Mouse (Mus musculus) heart, adult 2 months (tissue): ENCODE measurements around the gene Gm10197. TPM values are rescaled to one million over a fixed set of nuclear protein-coding genes. Genes with fewer than 3 reads are reported as not detected.
A peak's percentile ranks its signal among the peaks of the same experiment; 100 is the strongest.

ENCODE experiments used
- DNase-seq, 2 experiments: peaks; one replicate each; pipeline ENCODE4 v3.0.0; 2021
- H3K27ac ChIP-seq: fragments of 200-600 bp; 2 replicates; pipeline ENCODE4 v1.8.1; 2022
- H3K27me3 ChIP-seq: fragments of 200-500 bp; 2 replicates; pipeline ENCODE4 v1.6.1; 2012; ENCODE audit warnings: mild to moderate bottlenecking, low read length, inconsistent platforms, mixed read lengths; ENCODE audit not compliant: control insufficient read depth, insufficient read depth
- H3K36me3 ChIP-seq: fragments of 200-500 bp; 2 replicates; pipeline ENCODE4 v1.6.1; 2012; ENCODE audit warnings: low read length, inconsistent platforms; ENCODE audit not compliant: control insufficient read depth, insufficient read depth
- H3K4me1 ChIP-seq: fragments of 200-500 bp; 2 replicates; pipeline ENCODE4 v1.6.1; 2011; ENCODE audit warnings: low read length; ENCODE audit not compliant: control insufficient read depth, insufficient read depth
- H3K4me3 ChIP-seq: fragments of 200-600 bp; 2 replicates; pipeline ENCODE4 v1.8.1; 2022
- H3K79me2 ChIP-seq: fragments of 200-500 bp; replicated peaks from 2 replicates; pipeline ENCODE4 v1.6.1; 2012; ENCODE audit warnings: mild to moderate bottlenecking, inconsistent platforms, low read length, moderate library complexity, mixed read lengths; ENCODE audit not compliant: control insufficient read depth, insufficient read depth
- H3K9ac ChIP-seq: fragments of 200-500 bp; 2 replicates; pipeline ENCODE4 v1.6.1; 2012; ENCODE audit warnings: low read depth, mild to moderate bottlenecking, control low read depth, inconsistent platforms, low read length, mixed read lengths
- CTCF ChIP-seq: fragments of 200-600 bp; IDR thresholded peaks from 2 replicates; pipeline ENCODE4 v1.8.1; 2022; ENCODE audit warnings: antibody characterized with exemption, mild to moderate bottlenecking, moderate library complexity
- EP300 ChIP-seq: fragments of 200-500 bp; IDR thresholded peaks from 2 replicates; pipeline ENCODE4 v1.6.1; 2011; ENCODE audit warnings: low read depth, low read length, control low read depth; ENCODE audit not compliant: insufficient read depth
- POLR2A ChIP-seq: fragments of 200-500 bp; IDR thresholded peaks from 2 replicates; pipeline ENCODE4 v1.6.1; 2011; ENCODE audit warnings: mild to moderate bottlenecking, low read depth, low read length, control low read depth; ENCODE audit not compliant: insufficient read depth
- WGBS: fragments of 180-500 bp; shearing (Covaris S2); methylation state at CpG from one replicate; pipeline ENCODE4 v1.1.7; 2018; 5-methylcytosine and 5-hydroxymethylcytosine counted together
- intact Hi-C: fragments of 180-260 bp; cut with DNase I; formaldehyde crosslinking; loops from one replicate; pipeline ENCODE4 v1.15.1; 2025
- polyA plus RNA-seq: library from polyadenylated mRNA; depleted of rRNA; stranded (reverse); fragments of >200 nt; gene quantifications from 2 replicates; pipeline ENCODE4 v1.2.3, GENCODE M21; 2012
- total RNA-seq, 2 experiments: library from RNA; stranded (reverse); gene quantifications; 2 replicates each; pipeline ENCODE4 v1.2.3; 2021

Gene Gm10197
- total and polyA plus RNA-seq, 3 experiments = not detected

DNA sequence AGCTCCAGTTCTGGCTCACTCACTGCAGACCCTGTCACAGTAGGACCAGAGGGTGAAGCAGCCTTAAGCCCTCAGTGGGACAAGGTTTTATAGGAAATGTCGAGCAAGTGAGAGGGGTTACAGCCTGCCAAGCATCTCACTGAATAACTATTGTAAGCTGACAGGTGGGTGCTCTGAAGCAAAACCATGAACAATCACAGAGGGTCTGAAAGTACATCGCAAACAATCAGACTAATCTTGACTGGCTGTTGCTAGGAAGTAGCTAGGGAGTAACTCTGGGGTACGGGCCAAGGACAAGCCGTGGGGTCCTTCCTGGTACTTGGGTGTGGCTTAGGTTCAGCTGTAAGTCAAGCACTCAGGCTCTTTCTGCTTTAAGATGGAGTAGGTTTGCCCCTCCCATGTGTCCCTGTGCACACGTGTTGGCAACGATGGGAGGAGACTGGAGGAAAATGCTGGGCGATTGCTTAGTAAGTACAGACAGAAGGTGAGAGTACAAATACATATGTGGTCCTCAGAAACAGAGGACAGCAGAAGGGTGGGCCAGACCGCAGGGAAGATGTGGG, 21.3 kb upstream of the Gm10197 start:
- no peak overlapping the region for H3K9ac ChIP-seq
- intact Hi-C loops = loop anchor here (1.0 to 10.0 kb wide), 2 partner anchors 186 to 552 kb away; partner anchors contain the start of genes Bbip1 and Shoc2

DNA sequence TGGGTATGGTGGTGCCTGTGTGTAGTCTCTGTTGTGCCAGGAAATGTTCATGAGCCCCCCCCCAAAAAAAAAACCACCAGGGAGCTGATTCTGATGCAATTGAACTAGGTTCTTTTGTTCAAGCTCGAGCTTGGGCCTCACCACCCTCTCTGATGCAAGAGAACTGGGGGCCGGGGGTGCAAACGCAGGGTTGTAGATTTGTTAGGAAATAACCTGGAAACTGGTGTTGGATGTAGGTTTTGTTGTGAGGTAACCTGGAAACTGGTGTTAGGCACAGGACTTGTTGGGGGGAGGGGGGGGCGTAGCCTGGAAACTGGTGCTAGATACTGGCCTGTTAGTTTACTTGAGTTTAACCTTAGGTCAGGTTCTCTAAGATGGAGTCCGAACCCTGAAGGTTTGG, 20.2 kb upstream of the Gm10197 start:
- peaks cover 2% of the 10 kb centered on the region for H3K4me1 ChIP-seq
- intact Hi-C loops = loop anchor here (10.0 kb wide), 1 partner anchor 553 kb away; the partner anchor contains the start of genes Bbip1 and Shoc2
- no peak overlapping the region for H3K4me3 ChIP-seq
- no peaks in the 10 kb centered on the region for H3K27me3 ChIP-seq
- DNase-seq = no peak
- WGBS = 86% methylated on average over 5 of the region's 5 CpGs
- H3K9ac ChIP-seq = no peak overlapping the region
- no peak overlapping the region for H3K27ac ChIP-seq
- TF ChIP-seq POLR2A (no peak), EP300 (no peak), CTCF (no peak)
- peaks cover 23% of the 10 kb centered on the region for H3K36me3 ChIP-seq
- H3K79me2 ChIP-seq = peaks cover 5% of the 10 kb centered on the region

More for the DNA sequence above, 21.3 kb upstream of the Gm10197 start:
- DNase-seq = no peak
- Histone ChIP-seq H3K27ac (no peak overlapping the region), H3K27me3 (no peaks in the 10 kb centered on the region), H3K36me3 (peaks cover 13% of the 10 kb centered on the region), H3K4me3 (no peak overlapping the region), H3K4me1 (peaks cover 2% of the 10 kb centered on the region), H3K79me2 (peaks cover 5% of the 10 kb centered on the region)
- WGBS = 47% methylated on average over 8 of the region's 8 CpGs
- TF ChIP-seq EP300 = no peak
- TF ChIP-seq CTCF = no peak
- TF ChIP-seq POLR2A = no peak

DNA sequence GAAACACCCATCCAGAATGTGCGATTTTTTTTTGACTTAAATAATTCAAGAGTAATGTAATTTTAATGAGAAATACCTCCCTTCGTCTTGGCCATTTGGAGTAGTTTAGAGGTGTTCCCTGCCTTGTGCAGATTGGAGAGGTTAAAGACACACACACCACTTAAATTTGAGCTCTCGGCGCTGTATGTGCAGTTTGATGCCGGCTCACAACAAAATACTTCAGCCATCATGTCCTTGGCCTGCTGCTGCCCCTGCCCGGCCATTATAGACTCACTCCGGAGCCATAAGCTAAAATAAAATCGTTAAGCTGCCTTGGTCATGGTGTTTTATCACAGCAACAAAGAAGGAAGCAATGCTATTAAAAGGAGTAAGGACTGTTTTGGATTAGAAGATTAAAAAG, 19.8 kb upstream of the Gm10197 start:
- H3K4me1 ChIP-seq = peaks cover 2% of the 10 kb centered on the region
- H3K27me3 ChIP-seq = no peaks in the 10 kb centered on the region
- no peak overlapping the region for H3K9ac ChIP-seq
- H3K27ac ChIP-seq = peak overlapping the region; percentile 93; the same call in 1 of the 2 replicates
- peak overlapping the region; percentile 96 for H3K4me3 ChIP-seq
- no peak for TF ChIP-seq POLR2A
- no peak for TF ChIP-seq EP300
- TF ChIP-seq CTCF = no peak
- peaks cover 5% of the 10 kb centered on the region for H3K79me2 ChIP-seq
- WGBS = 41% methylated on average over 8 of the region's 8 CpGs
- intact Hi-C loops = loop anchor here (10.0 kb wide), 1 partner anchor 553 kb away; the partner anchor contains the start of genes Bbip1 and Shoc2
- H3K36me3 ChIP-seq = peaks cover 24% of the 10 kb centered on the region
- no peak for DNase-seq

- TF ChIP-seq EP300 (peak; percentile 78; the same call in 1 of the 2 replicates), CTCF (no peak), POLR2A (peak; percentile 92)
- intact Hi-C loops = loop anchor here (1.0 to 10.0 kb wide), 2 partner anchors 79 to 554 kb away; partner anchors contain the start of genes Bbip1 and Shoc2
Measured at GRCm38 (mm10) chr19:53390495-53391007, 19.0 kb upstream of the Gm10197 start, which contains the start of gene Smndc1. Gene Smndc1, minus strand, starts transcription at chr19:53390578.

DNA sequence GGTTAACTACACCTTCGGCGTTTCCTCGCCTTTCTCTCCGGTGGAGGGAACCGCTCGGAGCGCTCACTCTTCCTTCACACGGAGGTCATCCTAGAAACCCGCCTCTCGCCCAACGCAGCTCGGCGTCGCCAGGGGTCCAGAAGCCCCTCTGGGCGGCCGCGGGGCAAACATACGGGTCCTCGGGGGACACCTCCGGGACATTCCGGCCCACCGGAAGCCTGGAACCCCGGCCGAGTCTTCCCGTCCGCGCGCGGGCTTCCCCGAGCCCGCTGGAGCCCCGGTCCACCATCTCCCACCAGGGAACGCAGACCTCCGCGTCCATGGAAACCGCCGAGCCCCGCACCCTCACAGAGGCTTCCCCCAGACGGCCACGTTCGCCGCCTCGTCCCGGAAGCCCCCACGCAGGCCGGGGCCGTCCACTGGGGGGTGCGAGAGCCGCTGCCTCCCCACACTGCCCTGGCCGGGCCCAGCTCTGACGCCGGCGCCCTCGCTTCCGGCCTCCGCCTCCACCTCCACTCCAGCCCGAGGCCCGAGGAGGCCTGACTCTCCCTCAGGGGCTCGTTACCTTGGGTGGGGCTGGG, 18.4 kb upstream of the Gm10197 start:
- intact Hi-C loops = loop anchor here (1.0 to 10.0 kb wide), 2 partner anchors 79 to 555 kb away; partner anchors contain the start of genes Bbip1 and Shoc2
- no peak for DNase-seq
- Histone ChIP-seq H3K9ac (peak overlapping the region; percentile 100), H3K4me1 (peaks cover 2% of the 10 kb centered on the region), H3K27ac (peak overlapping the region; percentile 93), H3K79me2 (peaks cover 5% of the 10 kb centered on the region), H3K36me3 (peaks cover 31% of the 10 kb centered on the region), H3K4me3 (peak overlapping the region; percentile 96), H3K27me3 (no peaks in the 10 kb centered on the region)
- WGBS = under 1% methylated on average over 59 of the region's 59 CpGs
- TF ChIP-seq CTCF = peak; percentile 31
- TF ChIP-seq POLR2A = no peak

More at GRCm38 (mm10) chr19:53390495-53391007, 19.0 kb upstream of the Gm10197 start, which contains the start of gene Smndc1:
- peaks cover 31% of the 10 kb centered on the region for H3K36me3 ChIP-seq
- H3K4me1 ChIP-seq = peaks cover 2% of the 10 kb centered on the region
- peak within 1 kb of the TSS; percentile 100 for H3K9ac ChIP-seq
- H3K79me2 ChIP-seq = peaks cover 5% of the 10 kb centered on the region
- DNase-seq = peak; percentile 98 to 100
- H3K27ac ChIP-seq = peak within 1 kb of the TSS; percentile 93
- peak within 1 kb of the TSS; percentile 96 for H3K4me3 ChIP-seq
- under 1% methylated on average over 48 of the region's 48 CpGs for WGBS
- H3K27me3 ChIP-seq = no peaks in the 10 kb centered on the region

DNA sequence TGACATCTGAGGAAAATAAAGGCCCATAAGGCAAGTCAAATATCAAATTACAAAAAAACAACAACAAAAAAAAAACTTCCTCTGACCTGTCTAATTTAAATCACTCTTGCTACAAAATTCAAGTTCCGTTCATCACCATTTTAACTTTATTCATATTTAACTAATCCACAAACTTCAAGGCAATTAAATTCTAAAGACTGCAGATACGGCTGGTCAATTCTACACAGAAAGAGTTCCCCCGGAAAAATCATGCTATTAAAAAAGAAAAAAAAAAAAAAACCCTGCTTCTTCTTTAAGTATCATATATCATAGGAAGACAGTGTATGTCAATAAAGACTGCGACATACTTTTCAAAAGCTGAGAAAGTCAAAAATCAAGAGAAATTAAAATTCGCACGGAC, 17.9 kb upstream of the Gm10197 start:
- TF ChIP-seq POLR2A (no peak), EP300 (no peak), CTCF (no peak)
- DNase-seq = no peak
- 14% methylated on average over 6 of the region's 6 CpGs for WGBS
- peak overlapping the region; percentile 100 for H3K9ac ChIP-seq
- peaks cover 5% of the 10 kb centered on the region for H3K79me2 ChIP-seq
- intact Hi-C loops = no loop called here
- peaks cover 2% of the 10 kb centered on the region for H3K4me1 ChIP-seq
- peak overlapping the region; percentile 93 for H3K27ac ChIP-seq
- peak overlapping the region; percentile 96 for H3K4me3 ChIP-seq
- H3K27me3 ChIP-seq = no peaks in the 10 kb centered on the region
- peaks cover 31% of the 10 kb centered on the region for H3K36me3 ChIP-seq
